Mouse (Mus musculus) cerebellum, postnatal 14 days (tissue): ENCODE measurements at regions not wholly inside any gene's neighbourhood (a gene's known extent, or its start where the extent isn't known, plus 50 kb on each side); places are given as distances from the start of the nearest gene placed in this dataset.

Source experiments
- DNase-seq, 2 experiments: peaks; one replicate each; pipeline ENCODE4 v3.0.0; 2021; ENCODE audit warnings: mixed read lengths in 2 of 2

GRCm38 (mm10) chr14:102880658-102881083, 101.8 kb downstream of the Kctd12 start:
- no peak for DNase-seq

DNA sequence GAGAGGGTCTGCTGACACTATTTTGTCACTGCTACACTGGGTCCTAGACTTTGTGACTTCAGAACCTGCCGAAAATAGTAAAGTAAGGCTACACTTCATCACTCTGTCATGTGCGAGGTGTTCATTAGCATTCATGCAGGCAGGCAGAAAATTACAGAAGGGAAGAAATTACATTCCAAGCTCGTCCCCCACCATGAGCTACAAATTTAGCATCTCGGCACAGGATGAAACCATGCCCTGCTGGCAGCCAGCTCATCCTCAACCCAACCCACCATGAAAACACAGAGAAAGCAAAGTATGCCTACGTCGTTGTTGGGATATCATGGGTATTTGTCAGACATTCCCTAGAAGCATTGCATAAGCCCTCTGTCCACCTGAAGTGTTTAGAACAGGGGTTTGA, 103.9 kb downstream of the Kctd12 start:
- DNase-seq = peak in 1 of 2 experiments; percentile 22

- no peak for DNase-seq
Observed at GRCm38 (mm10) chr14:102868160-102868559, 114.3 kb downstream of the Kctd12 start.

DNA sequence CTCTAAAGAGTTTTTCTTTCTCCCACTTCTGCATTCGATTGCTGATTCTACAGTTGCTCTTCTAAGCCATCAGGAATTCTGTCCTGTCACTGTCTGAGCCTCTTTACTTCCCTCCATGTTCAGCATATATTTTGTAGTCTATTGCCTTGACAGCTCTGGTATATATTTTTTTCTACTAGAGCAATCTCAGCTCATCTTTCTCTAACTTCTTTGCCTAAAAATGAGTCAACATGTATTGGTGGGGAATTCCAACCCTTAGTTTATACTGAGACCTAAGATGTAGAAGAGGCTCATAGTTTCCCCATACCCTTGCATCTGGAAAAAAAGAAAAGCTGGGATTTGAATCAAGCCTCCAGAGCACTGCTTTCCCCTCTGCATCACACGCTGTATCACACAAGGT, 114.7 kb downstream of the Kctd12 start:
- DNase-seq = no peak

GRCm38 (mm10) chr14:102866511-102866910, 115.9 kb downstream of the Kctd12 start:
- DNase-seq = no peak

- DNase-seq = peak; percentile 30 to 36
Observed at GRCm38 (mm10) chr14:102861694-102862093, 120.7 kb downstream of the Kctd12 start.

- DNase-seq = no peak
Observed at GRCm38 (mm10) chr14:102859361-102859871, 123.0 kb downstream of the Kctd12 start.

DNA sequence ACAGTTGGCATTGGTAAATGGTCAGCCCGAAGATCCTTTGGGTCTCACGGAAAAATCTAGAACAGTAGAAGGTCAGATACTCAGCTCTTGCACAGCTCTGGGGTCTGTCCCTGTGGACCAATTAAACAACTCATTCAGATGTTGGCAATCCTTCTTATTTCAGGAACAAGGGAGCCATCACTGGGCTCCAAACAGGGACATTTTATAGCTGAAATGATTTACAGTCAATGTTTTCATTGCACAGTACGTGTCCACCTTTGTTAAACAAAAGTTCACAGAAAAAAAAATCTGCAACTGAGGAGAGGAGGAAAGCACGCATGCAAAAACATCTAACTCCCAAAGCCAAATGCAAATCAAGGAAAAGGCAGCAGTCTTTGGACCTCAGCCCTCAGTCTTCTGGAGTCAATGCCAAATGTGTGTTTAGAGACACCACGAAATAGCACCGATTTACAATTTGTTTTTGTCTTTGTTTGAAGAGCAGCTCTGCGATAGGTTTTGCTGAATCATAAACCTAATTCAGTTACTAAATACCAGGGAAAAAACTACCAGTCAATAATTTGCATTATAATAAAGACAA, 127.1 kb downstream of the Kctd12 start:
- peak; percentile 50 to 62 for DNase-seq

DNA sequence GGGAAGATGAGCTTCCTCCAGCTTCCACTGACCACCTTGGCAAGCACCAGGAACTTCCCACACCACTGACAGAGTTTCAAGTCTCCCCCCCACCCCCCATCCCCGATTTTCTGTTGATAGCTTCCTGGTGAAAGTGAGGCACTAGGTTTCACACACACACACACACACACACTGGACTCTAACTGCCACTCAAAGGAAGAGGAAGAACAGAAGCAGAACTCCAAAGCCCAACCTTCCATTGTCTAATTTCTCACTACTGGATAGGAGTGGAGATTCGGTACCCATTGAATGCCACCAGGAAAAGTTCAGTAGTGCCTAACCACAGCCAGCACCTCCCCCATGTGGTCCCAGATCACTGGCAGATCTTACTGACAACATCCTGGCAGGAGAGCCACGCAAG, 138.7 kb downstream of the Kctd12 start:
- peak; percentile 13 to 18 for DNase-seq

DNA sequence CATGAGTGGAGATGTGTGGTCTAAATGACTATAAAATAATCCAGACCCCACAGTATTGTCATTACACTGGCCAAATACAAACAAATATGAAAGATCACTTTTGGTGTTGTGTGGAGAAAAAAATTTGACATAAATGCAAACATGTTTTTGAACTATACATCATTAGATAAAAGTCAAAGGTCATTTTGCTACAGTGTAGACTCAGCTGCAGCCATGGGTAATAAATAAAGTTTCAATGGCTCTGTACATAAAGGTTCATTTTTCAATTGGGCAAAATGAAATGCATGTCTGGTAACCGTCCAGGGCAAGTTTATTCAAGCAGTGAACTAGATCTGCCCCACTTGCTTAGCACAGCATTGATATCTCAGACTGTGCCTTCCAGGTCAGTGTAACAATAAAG, 144.8 kb downstream of the Kctd12 start:
- DNase-seq = no peak

DNA sequence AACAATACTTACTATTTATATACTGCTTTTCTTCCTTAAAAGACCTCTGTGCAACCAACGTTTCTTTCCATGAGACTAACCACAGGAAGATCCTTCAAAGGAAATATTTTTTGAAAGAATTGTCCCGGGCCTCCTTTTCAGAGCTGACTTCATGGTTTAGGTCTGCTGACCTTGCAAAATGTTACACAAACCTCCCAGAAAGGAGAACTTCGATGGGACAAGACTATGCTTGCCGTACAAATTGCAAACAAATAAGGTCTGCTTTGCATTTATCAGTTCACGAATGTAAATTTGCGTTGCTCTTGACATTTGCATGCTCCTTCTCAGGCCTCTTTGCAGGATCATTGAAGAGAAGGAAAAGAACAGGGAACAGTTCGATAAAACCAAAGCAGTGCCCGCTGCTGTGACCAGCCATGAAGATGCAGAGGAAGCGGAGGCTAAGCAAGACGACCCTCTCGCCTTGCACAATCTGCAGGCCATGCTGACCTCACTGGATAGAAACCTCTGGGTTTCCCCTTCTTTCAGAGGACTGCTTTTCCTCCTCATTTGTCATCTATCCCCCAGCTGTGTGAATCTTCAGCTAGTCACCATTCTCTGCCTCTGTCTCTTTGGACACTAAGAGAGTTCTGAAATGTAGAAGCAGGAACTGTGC, 147.2 kb downstream of the Kctd12 start:
- no peak for DNase-seq

- no peak for DNase-seq
Observed at GRCm38 (mm10) chr14:102828442-102828841, 154.0 kb downstream of the Kctd12 start.

GRCm38 (mm10) chr14:102827756-102828384, 154.6 kb downstream of the Kctd12 start:
- no peak for DNase-seq

DNA sequence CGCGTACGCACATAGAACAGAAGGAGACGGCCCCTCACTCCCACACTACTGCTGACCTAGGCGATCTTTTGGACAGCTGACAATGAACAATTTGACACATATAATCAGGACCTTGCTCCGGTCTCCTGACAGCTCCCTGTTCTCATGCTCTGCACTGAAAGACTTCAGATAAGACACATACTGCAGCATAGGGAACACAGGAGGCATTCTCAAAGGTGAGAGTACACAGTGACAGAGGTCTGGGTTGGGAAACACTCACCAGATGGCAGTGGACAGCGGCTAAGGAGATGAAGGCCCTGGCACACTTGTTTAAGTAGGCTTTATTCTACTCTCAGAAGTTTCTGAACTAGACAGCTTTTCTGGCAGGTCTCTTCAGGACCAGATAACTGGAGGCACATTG, 156.9 kb downstream of the Kctd12 start:
- no peak for DNase-seq

DNA sequence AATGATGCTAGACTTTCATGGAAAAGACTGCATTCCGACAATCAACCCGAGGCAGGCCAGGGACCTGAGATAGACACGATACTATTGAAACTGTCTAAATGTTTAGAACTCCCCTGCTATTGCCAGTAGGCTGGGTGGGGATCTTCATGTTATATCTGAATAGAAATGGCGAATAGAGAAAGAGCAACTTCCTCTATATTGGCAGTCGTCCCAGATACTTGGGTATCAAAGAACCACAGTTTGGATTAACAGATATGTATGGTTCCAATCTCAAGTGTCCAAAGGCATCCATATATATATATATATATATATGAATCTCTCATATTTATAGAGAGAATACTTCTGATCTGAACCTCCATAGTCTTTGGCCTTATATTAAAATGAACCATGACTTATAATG, 161.8 kb downstream of the Kctd12 start:
- DNase-seq = no peak

DNA sequence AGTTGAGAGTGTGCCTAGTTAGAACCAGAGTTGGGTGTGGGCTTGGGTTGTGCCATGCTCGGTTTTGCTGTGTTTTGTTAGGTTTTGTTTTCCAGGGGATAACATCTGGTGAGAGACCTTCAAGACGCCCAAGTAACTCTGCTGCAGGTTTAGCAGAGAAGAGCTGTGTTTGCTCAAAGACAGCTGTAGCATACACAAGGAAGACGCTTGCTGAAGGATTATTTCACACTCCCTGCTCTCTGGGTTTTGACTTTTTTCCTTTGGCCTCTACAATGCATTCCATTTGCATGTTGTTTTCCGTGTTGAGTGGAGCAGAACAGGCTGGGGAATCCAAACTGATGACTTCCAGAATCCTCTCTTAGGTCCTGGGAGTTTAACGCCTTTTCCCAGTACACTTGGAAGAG, 170.8 kb downstream of the Kctd12 start:
- DNase-seq = no peak

- no peak for DNase-seq
Observed at GRCm38 (mm10) chr14:102811022-102811421, 171.4 kb downstream of the Kctd12 start.

- no peak for DNase-seq
Observed at GRCm38 (mm10) chr14:102810121-102810921, 172.1 kb downstream of the Kctd12 start.

GRCm38 (mm10) chr14:102805936-102806923, 176.2 kb downstream of the Kctd12 start:
- peak; percentile 23 to 52 for DNase-seq

GRCm38 (mm10) chr14:102795676-102796075, 186.8 kb downstream of the Kctd12 start:
- DNase-seq = no peak

DNA sequence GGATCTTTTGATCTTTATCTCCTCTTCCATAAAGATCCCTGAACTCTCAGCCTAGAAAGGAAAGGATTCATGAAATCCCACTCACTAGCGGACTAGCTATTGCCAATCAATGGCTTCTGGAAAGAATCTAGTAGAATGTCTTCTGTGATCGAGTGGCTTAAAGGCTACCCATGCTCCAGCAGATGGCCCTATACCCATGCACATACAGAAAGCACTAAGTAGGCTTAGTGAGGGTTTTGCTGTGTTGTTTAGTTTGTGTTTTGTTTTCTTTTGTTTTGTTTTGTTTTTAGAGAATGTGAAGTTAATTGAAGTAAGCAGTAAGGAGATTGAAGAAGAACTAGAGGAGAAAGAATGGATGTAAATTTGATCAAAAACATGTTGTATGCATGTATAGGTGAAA, 187.5 kb downstream of the Kctd12 start:
- peak; percentile 26 to 27 for DNase-seq

DNA sequence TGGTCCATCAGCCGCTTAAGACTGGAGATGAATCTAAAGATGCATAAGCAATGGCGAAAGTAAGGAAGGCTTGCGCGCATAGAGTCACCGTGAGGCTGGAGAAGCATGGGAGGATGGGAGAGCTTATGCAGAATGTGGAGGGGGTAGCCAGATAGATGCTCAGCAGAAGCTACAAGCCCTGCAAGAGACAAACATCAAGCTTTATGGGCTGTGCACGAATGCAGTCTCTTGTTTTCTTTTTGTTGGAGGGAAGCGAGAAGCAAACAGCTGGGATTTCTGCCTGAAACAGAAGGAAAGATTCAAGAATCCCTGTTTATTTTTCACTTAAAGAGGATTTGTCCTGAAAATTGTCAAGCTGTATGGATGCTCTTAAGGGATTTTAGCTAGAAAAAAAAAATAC, 188.7 kb downstream of the Kctd12 start:
- DNase-seq = no peak
